Mouse (Mus musculus) megakaryocyte, embryonic 14.5 days (primary cell): ENCODE data around the gene Mttp.

ENCODE experiments used
- FLI1 ChIP-seq: IDR thresholded peaks from 2 replicates; pipeline ENCODE4 v1.6.1; 2012; ENCODE audit warnings: low read length, inconsistent platforms, mixed read lengths
- GATA1 ChIP-seq: IDR thresholded peaks from 3 replicates; pipeline ENCODE4 v1.6.1; 2012; ENCODE audit warnings: mixed read lengths, low read length, inconsistent platforms, borderline replicate concordance

GRCm38 (mm10) chr3:138131168-138131567 lies 13.6 kb downstream of the Mttp start:
- TF ChIP-seq GATA1 = no peak
- TF ChIP-seq FLI1 = no peak
